Mouse (Mus musculus) liver (tissue): Measurements from ENCODE around the gene Abcf2.

Experiments
- DNase-seq: peaks from one replicate; pipeline ENCODE4 v3.0.0-alpha.2; 2020; ENCODE audit warnings: mixed read lengths

Abcf2 gene

DNA sequence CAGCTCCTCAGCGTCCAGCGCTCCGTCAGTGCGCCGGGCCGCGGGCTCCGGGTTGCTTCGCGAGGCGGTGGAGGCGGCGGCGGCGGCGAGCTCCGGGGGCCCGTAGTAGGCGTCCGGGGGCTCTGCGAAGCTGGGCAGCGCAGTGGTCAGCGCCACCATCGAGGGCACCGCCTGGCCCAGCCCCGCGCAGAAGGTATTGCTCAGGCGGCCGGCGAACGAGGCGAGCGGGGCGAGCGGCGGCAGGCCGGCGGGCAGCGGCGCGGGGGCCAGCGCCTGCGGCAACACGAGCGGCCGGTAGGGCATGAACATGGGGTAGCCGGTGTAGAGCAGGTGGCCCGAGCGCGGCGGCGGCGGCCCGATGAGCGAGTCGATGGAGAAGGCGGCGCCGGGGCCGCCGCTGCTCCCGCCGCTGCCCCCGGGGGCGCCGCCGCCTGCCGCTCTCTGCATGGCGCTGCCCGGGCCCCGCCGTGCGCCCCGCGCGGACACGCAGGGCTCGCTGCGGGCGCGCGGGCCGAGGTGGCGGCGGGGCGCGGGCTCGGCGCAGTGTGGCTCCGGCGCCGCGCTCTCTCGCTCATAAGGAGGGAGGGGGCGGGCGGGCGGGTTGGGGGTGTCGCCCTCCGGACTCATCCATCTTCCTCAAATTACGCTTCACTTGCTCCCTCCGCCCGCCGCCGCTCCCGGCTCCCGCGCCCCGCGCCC is 50.9 kb downstream of the Abcf2 start:
- DNase-seq = no peak

DNA sequence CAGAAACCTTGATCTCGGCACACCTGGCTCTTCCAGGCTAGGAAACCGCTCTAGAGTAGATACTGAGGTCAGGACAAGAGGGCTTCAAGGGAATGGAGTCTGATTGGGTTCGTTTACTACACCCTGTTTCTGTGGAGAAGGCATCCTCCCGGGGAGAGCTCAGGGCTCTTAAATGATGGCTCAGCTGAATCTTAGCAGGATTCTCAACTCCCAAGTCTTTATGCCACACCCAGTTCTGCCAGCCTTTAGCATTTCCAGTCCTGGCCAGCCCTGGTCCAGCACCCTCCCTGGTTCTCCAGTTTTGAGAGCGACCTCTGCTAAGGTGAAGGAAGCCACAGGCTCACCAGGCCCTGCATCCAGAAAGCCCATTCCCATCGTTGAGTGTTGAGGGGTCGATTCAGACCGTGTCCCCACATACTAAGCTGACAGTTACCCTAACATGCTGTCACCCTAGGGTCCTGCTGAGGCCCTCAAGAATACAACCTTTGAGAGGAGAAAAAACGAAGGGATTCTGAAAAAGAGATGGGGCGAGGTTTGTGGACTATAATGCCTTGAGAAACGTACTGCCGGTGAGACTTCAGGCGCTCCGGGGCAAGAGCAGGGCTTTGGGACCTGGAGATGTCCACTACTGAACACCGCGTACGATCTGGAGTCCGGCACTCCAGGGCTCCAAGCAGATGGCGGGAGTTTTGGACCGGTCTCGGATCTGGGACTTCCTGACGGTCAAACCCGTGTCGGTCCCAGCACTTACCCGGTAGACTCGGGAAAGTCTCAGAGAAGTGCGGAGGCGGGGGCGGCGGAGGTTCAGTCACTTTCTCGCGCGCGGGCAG is 51.7 kb downstream of the Abcf2 start:
- no peak for DNase-seq

DNA sequence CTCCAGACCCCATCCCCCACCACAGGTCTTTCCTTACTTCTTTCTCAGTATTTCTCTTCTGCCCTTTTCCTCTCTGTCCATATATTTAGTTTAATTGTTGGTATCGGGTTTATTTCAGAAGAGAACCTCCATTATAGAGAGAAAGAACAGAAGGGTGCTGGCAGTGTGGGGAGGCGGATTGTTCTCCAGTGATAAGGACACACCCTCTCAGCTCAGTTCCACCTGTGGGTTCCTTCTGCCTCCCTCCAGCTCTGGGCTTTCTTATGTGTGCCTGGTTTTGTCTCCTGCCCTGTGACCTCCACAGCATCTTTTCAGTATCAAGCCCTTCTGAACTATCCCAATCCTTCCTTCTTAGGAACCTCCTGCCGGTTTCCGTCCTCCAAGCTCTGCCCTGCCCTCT is 52.7 kb downstream of the Abcf2 start:
- no peak for DNase-seq

DNA sequence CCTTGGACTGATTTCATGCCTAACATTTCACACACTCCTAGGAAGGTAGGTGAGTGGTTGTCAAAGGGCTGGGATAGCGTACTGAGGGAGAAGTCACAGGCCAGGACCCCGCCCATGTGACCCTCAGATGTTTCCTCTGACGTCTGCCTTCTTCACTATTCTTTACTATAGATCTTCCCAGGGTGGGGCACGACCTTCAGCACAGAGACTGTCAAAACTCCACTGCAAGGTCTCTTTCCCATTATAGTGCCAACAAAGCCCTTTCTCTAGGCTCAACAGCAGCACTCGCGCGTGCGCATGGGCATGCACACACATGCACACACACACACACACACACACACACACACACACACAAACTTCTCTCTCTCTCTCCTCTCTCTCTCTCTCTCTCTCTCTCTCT is 53.5 kb downstream of the Abcf2 start:
- DNase-seq = no peak

DNA sequence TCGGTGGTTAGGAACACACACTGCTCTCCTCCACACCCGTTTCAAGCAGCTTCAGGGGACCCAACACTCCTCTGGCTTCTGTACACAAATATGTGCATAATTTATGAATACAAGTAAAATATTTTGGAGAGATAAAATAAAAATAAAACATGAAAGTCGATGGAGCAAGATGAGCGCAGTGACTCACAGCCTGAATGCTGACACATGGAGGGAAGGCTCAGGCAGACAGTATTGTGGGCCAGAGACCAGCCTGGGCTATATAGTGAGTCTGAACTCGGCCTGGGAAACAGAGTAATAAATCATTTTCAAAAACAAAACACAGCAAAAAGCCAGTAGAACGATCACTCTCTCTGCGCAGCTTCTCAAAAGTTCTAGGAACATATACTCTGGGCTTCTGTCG is 55.9 kb downstream of the Abcf2 start:
- no peak for DNase-seq
